Mouse (Mus musculus) thymus, postnatal 14 days (tissue): Measurements from ENCODE around the gene Kcnc1.

ENCODE experiments used
- DNase-seq: peaks from one replicate; pipeline ENCODE4 v3.0.0; 2021

The Kcnc1 gene

GRCm38 (mm10) chr7:46396231-46396927 lies at the start of gene Kcnc1:
Gene Kcnc1 (plus strand): TSS chr7:46396497.
- peak; percentile 72 for DNase-seq

GRCm38 (mm10) chr7:46347692-46348091 lies 48.6 kb upstream of the Kcnc1 start:
- DNase-seq, result no peak

DNA sequence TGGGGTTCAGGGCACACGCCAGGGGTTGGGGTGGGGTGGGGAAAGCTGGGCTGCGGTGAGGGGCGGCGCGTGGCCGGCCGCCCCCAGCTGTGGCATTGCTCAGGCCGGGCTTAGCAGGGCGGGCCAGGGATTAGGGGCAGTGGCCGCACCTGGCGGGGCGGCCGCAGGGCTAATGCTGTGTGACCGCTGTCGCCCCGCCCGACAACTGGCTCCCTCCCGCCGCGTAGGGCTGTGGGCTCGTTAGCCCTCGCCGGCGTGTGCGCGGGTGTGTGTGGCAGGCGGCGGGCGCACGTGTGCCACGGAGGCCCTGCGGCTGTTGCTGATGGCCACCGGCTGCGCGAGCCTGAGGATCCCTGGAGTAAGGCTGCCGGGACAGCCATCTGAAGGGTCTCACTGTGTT lies 47.5 kb upstream of the Kcnc1 start:
- DNase-seq, result no peak

DNA sequence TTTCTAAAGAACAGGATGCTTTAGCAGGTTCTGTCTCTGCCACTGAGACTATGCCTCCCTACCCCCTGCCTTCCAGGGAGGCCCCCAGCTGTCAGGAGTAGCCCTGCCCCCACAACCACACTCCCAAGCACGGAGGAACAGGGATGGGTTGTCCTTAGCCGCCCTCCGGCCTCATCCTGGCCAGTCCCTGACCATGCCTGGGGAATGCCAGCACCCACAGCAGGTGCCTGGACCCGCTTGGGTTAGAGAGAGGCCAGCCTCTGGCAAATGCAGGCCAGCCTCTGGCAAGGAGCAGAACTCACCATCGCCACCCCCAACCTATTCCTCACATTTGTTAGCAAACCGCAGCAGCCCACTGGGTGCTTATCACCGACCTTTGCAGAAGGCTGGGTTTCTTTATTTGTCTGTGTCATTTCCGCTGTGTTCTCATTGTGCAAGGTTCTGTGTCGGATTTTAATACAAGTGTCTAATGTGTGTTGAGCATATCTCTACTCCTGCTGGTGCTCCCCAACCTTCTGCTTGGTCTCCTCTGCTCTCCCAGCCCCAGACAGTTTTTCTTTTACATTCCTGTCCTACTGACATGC lies 46.1 kb upstream of the Kcnc1 start:
- no peak for DNase-seq

DNA sequence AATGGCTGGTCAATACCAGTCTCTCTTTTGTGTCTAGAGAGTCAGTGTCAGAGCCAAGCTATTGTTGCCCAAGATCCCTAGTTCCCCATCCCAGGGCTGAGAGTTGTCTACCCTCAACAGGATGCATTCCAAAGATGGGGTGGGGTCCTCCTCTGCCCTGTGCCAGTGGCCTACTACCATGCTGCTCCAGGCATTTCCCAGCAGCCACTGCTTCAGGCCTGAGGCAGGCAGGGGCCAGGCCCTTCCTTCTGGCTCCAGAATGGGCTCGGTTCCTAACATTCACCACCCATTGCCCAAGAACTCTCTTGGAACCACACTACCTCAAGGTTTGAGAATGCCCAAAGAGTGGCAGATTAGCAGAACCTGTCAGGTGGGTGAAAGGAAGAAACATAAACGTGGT lies 43.5 kb upstream of the Kcnc1 start:
- no peak for DNase-seq

GRCm38 (mm10) chr7:46353216-46353615 lies 43.1 kb upstream of the Kcnc1 start:
- DNase-seq, result no peak

GRCm38 (mm10) chr7:46353875-46354274 lies 42.4 kb upstream of the Kcnc1 start:
- peak; percentile 8 for DNase-seq

DNA sequence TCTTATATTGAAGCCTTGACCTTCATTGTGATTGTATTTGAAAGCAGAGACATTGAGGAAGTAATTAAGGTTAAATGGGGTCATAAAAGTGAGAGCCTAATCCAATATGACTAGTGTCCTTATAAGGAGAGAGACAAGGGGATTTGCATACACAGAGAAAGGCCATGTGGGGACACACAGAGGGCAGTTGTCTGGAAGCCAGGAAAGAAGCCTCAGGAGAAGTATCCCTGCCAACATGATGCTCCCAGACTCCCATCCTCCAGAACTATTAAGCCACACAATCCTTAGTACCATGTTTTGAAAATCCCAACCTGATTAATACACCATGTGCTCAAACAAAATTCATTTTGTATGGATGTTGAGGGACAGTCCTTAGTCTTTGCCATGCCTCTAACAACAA lies 34.5 kb upstream of the Kcnc1 start:
- no peak for DNase-seq

- no peak for DNase-seq
These were observed 32.1 kb upstream of the Kcnc1 start for GRCm38 (mm10) chr7:46364154-46364553.

GRCm38 (mm10) chr7:46365810-46366209 lies 30.5 kb upstream of the Kcnc1 start:
- no peak for DNase-seq

- DNase-seq, result no peak
These were observed 25.2 kb upstream of the Kcnc1 start for GRCm38 (mm10) chr7:46371104-46371503.

DNA sequence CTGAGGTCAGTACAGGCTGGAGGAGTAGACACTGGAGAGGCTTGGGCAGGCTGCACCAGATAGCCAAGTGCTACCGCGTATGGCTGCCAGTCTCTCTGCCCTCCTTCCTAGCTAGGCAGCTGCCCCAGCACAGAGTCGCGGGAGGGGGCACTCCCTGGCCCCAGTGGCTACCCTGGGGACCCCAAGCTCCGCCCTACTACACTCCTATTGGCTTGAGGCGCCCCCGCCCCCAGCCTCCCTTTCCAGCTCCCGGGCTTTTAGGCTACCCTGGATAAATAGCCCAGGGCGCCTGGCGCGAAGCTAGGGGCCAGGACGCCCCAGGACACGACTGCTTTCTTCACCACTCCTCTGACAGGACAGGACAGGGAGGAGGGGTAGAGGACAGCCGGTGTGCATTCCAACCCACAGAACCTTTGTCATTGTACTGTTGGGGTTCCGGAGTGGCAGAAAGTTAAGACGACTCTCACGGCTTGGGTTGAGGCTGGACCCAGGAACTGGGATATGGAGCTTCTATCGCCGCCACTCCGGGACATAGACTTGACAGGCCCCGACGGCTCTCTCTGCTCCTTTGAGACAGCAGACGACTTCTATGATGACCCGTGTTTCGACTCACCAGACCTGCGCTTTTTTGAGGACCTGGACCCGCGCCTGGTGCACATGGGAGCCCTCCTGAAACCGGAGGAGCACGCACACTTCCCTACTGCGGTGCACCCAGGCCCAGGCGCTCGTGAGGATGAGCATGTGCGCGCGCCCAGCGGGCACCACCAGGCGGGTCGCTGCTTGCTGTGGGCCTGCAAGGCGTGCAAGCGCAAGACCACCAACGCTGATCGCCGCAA lies 19.9 kb upstream of the Kcnc1 start, which contains the start of gene Myod1:
Myod1 (plus strand) TSS at position 303 of the 836 bp plus-strand sequence.
- no peak for DNase-seq

DNA sequence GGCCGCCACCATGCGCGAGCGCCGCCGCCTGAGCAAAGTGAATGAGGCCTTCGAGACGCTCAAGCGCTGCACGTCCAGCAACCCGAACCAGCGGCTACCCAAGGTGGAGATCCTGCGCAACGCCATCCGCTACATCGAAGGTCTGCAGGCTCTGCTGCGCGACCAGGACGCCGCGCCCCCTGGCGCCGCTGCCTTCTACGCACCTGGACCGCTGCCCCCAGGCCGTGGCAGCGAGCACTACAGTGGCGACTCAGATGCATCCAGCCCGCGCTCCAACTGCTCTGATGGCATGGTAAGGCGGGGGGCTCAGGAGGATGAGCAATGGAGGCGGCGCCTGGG lies 19.3 kb upstream of the Kcnc1 start:
- DNase-seq, result no peak

GRCm38 (mm10) chr7:46378123-46378522 lies 18.2 kb upstream of the Kcnc1 start:
- DNase-seq, result peak; percentile 51

- DNase-seq, result peak; percentile 50
These were observed 17.3 kb upstream of the Kcnc1 start for GRCm38 (mm10) chr7:46378983-46379382.

DNA sequence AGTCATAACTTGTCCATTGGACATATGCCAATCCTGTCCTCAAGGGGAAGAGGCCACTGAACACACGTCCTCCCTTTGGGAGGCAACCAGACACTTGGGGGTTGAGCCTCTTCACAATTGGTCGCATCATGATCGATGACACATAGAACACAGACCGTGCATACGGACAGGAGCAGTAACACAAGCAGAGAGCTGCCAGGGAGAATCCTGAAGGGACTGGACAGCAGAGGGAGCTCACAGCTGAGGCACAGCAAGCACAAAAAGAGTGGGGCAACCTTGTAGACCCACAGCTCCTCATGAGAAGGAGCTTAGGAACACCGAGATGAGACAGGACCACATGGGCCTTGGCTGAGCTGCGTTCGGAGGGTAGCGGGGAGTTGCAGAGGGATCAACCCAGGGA lies 15.7 kb upstream of the Kcnc1 start:
- no peak for DNase-seq

- DNase-seq, result no peak
These were observed 8.9 kb upstream of the Kcnc1 start for GRCm38 (mm10) chr7:46387430-46387829.

DNA sequence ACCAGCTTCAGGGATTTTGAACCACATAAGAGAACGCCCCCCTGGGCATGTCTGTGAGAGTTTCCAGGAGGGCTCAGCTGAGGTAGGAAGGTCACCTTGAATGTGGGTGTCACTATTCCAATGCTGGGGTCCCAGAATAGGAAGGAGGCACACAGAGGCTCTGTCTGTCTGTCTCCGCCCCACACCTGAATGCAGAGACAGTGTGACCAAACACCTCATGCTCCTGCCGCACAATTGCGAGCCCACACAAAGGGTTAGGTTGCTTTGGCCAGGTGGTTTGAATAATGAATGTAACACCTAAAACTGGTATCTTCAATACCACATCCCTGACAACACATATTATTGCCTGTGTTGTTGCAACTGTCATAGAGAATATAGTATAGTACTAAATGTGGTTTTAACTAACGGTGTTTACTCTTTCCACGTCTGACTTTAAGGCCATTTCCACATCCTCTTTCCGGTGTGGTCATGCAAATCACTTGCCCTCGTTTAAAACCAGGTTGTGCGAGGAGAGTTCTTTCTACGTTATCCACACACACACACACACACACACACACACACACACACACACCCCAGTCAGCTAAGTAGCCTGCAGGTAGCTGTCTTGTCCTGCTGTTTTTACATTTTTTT lies 6.7 kb upstream of the Kcnc1 start:
- peak; percentile 28 for DNase-seq

GRCm38 (mm10) chr7:46390226-46390625 lies 6.1 kb upstream of the Kcnc1 start:
- no peak for DNase-seq

GRCm38 (mm10) chr7:46391701-46392100 lies 4.6 kb upstream of the Kcnc1 start:
- peak; percentile 52 for DNase-seq

GRCm38 (mm10) chr7:46393116-46393515 lies 3.2 kb upstream of the Kcnc1 start:
- DNase-seq, result peak; percentile 81

GRCm38 (mm10) chr7:46393718-46394511 lies 2.4 kb upstream of the Kcnc1 start:
- DNase-seq, result no peak

GRCm38 (mm10) chr7:46394933-46395332 lies 1.4 kb upstream of the Kcnc1 start:
- DNase-seq, result no peak
